Mouse (Mus musculus) kidney, adult 9 months (tissue): Measurements from ENCODE around the gene Foxc1.

Experiments
- DNase-seq: peaks from one replicate; pipeline ENCODE4 v3.0.0; 2022

Foxc1 gene

DNA sequence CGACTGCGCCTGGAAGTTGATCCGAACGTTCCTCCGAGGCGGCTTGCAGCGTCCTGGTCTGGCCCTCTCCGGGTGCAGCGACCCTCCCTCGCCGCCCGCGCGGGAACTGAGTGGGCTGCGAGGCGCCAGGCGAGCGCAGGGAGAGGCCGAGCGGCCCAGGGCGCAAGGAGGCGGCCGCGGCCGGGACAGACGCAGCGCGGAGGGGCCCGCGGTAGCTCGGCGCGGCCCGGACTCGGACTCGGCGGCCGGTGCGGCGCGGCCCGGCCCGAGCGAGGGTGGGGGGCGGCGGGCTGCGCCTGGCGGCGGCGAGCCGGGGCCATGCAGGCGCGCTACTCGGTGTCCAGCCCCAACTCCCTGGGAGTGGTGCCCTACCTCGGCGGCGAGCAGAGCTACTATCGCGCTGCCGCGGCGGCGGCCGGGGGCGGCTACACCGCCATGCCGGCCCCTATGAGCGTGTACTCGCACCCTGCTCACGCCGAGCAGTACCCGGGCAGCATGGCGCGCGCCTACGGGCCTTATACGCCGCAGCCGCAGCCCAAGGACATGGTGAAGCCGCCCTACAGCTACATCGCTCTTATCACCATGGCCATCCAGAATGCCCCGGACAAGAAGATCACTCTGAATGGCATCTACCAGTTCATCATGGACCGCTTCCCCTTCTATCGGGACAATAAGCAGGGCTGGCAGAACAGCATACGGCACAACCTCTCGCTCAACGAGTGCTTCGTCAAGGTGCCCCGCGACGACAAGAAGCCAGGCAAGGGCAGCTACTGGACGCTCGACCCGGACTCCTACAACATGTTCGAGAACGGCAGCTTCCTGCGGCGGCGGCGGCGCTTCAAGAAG lies 680 bp downstream of the Foxc1 start:
- peak; percentile 32 for DNase-seq

DNA sequence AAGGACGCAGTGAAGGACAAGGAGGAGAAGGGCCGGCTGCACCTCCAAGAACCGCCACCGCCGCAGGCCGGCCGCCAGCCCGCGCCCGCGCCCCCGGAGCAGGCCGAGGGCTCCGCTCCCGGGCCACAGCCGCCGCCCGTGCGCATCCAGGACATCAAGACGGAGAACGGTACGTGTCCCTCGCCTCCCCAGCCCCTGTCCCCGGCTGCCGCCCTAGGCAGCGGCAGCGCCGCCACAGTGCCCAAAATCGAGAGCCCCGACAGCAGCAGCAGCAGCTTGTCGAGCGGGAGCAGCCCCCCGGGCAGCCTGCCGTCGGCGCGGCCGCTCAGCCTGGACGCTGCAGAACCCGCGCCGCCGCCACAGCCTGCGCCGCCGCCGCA lies 1.3 kb downstream of the Foxc1 start:
- DNase-seq = no peak

DNA sequence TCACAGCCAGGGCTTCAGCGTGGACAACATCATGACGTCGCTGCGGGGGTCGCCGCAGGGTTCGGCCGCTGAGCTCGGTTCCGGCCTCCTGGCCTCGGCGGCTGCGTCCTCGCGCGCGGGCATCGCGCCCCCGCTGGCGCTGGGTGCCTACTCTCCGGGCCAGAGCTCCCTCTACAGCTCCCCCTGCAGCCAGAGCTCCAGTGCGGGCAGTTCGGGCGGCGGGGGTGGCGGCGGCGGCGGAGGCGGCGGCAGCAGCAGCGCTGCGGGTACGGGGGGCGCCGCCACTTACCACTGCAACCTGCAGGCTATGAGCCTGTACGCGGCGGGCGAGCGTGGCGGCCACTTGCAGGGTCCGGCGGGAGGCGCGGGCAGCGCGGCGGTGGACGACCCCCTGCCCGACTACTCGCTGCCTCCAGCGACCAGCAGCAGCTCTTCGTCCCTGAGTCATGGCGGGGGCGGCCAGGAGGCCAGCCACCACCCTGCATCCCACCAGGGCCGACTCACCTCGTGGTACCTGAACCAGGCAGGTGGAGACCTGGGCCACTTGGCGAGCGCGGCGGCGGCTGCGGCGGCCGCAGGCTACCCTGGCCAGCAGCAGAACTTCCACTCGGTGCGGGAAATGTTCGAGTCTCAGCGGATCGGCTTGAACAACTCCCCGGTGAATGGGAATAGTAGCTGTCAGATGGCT lies 1.8 kb downstream of the Foxc1 start:
- DNase-seq = peak; percentile 23

DNA sequence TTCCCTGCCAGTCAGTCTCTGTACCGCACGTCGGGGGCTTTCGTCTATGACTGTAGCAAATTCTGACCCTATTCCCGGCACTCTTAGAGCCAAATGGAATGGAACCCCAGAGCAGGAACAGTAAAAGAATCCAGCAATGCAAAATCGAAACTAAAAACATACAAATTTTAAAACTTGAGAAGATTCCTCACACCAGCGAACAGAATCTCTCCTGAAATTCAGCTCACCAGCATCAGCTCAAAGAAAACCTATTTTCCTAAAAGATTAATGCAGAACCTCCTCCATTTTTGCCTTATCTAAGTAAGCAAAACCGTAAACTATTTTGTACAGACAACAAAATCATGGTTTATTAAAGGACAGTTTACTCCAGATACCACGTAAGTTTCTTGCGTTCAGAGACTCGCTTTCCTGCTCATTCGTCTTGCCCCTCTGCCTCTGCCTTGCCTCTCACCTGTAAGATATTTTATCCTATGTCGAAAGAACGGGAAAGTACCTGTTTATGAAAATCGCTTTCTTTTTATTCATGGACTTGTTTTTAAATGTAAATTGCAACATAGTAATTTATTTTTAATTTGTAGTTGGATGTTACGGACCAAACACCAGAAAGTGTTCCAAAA lies 2.5 kb downstream of the Foxc1 start:
- peak; percentile 15 for DNase-seq

GRCm38 (mm10) chr13:31809701-31810100 lies 3.3 kb downstream of the Foxc1 start:
- DNase-seq = peak; percentile 11

DNA sequence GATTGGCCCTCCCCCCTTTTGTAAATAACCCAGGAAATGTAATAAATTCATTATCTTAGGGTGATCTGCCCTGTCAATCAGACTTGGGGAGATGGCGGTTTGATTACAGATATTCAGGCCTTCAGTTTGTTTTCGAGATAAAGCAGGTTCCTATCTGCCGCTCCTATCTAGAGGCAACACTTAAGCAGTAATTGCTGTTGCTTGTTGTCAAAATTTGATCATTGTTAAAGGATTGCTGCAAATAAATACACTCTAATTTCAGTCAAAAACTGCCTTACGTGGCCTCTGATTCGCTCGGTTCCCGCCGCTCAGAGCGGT lies 3.9 kb downstream of the Foxc1 start:
- DNase-seq = no peak

GRCm38 (mm10) chr13:31810693-31811541 lies 4.5 kb downstream of the Foxc1 start:
- peak; percentile 30 for DNase-seq

DNA sequence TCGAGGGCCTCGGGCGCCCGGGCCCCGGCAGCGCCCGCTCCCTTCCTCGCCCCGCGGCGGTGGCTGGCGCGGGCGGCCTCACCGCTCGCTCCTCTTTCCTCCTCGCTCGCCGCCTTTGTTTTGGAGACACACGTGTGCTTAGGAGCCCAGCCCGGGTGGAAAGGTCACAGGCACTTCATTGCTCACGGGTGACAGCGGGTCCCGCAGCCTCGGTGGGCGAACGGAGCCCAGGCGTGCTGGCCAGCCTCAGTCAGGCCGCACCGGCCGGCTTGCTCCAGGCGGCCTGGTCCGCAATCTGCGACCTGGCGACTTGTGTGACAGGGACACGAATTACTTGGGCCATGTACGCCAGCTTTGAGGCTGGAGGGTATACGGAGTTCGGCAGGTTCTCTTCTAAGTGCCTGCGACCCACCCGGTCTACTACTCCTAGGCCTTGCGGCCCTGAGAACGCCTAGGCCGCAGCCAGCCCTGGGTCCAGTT lies 5.1 kb downstream of the Foxc1 start:
- no peak for DNase-seq

DNA sequence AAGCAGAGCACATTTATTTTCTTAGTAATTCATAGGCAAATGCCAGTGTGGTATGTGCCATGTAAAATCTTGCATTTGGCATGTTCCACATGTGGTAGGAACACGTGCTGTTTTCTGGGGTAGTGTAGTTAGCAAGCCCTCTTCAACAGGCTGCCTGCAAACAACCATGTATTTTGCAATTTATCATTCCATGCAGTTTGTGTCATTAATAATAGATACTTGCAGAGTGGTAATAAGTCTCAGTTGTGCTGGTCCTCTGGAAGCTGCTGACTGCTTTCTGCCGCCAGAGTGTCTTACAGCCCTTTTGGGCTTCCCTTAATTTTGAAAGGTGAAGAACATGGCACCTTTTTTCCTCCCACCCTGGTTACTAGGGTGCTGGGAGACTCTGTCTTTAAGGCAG lies 6.3 kb downstream of the Foxc1 start:
- DNase-seq = no peak

DNA sequence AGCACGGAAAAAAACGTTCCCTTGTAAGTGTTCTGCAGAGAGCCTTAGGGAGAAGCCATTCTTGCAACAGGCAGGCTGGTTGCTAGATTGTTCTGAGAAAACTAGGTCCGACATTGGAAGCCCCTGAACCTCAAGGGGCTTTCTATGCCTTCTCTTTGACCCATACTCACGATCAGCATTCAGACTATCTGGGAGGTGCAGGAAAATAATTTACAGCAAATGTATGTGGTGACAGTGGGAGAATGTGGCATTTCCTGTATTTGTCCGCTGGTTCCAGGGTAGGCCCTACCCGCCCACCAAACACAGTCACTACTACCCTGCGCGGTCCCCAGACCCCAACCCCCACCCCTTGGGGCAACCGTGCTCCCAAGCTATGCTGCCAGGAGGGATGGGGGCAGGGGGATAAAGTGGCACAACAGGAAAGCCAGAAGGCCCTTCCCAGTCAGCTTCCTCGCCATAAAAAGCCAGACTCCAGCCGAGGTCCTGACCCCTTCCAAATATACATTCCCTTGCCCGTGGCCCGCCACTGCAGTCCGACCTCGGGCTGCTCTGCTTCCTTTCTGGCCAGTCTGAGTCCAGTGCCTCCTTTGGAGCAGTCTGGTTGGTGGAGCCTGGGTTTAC lies 9.1 kb downstream of the Foxc1 start:
- DNase-seq = no peak

DNA sequence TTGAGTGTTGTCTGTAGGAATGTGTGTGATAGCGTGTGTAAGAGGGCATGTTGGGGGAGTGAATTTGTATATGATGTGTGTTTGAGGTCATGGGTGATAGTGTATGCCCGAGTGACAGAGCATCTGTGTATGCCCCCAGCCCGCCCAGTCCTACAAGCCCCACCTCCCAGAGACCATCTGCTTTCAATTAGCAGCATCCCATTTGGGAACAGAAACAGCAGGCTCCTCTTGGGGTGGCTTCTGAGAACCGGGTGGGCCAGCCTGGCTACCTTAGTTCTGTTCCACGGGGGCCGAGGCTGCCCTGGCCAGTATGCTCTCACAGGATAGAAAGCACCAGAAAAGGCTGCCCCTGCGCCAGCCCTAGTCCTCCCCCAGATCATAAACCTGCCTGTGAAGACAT lies 11.9 kb downstream of the Foxc1 start:
- no peak for DNase-seq

- DNase-seq = no peak
Observed at GRCm38 (mm10) chr13:31819664-31820405, 13.4 kb downstream of the Foxc1 start.

DNA sequence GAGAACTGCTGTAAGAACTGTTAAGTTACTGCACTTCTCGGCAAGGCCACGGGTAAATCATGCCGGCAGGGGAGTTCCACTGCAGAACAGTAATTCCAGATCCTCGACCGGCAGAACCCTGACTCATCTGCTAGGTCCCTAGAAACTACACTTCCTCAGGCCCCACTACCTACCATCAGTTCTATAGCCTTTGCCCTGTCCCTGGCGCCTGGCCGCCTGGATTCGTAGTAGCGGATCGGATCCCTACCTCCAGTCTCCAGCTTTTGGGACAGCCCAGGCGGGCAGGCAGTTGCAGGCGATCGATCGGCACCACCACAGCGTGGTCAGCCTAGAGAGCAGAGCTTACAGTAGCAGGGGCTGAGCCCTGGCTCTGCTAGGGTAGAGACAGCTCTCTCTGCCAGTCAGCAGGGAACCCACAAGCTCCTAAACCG lies 14.2 kb downstream of the Foxc1 start:
- peak; percentile 38 for DNase-seq

- DNase-seq = no peak
Observed at GRCm38 (mm10) chr13:31821050-31821449, 14.6 kb downstream of the Foxc1 start.

DNA sequence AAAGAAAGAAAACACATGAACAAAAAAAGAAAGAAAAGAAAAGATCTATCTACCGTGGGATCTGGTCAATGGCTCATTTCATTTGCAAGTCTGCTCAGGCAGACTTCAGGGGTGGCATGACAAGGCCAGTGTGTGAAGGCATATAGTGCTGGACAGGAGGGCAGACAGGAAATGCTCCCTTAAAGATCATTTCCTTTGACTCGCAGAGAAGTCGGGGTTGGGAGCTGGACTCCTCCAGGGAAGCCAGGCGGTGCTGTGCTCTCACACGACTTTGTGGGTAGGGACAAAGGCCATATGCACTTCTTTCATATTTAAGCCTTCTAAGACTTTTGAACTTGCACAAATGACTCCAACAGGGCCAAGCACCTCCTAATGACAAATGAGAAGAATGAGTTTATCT lies 16.9 kb downstream of the Foxc1 start:
- no peak for DNase-seq

GRCm38 (mm10) chr13:31825180-31825579 lies 18.7 kb downstream of the Foxc1 start:
- no peak for DNase-seq

GRCm38 (mm10) chr13:31827160-31827559 lies 20.7 kb downstream of the Foxc1 start:
- no peak for DNase-seq

GRCm38 (mm10) chr13:31827820-31828332 lies 21.4 kb downstream of the Foxc1 start:
- DNase-seq = no peak

DNA sequence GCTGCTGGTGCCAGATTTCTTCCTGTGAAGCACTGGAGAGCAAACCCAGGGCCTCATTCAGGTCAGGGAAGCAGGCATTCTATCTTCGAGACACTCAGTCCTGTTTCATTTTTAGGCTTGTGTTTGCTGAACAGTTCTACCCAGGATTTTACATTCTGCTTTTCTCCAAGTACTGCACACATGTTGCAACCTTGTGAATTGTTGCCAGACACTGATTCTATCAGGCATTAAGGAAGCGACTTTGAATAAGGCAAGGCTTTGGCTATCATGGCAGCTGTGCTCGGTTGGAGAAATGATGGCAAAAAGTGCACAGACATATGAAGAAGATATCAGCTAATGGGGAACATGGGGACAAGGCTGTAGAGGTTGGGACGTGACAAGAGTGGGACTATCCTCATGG lies 22.0 kb downstream of the Foxc1 start:
- DNase-seq = no peak

GRCm38 (mm10) chr13:31830332-31830731 lies 23.9 kb downstream of the Foxc1 start:
- DNase-seq = no peak

DNA sequence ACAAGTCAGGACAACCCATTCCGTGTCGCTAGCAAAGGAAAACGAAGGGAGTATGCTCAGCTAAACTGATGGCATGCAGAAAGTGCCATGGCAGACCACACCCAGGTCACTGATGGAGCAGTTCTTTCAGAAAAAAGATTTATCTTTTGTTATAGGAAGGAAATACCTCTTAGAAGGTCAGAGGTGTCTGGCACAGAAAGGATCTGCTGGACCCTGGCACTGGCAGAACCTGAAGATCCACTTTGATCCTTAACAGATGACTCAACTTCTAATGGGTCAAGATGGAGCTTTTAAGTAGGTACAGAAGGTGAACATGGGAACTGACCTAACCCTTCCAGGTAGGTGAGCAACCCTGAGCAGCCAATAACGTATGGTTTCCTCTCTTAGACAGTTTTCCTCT lies 29.4 kb downstream of the Foxc1 start:
- no peak for DNase-seq
